Mouse (Mus musculus) embryonic facial prominence, embryonic 11.5 days (tissue): ENCODE results near the gene Ms4a3. TPM values are rescaled to one million over a fixed set of nuclear protein-coding genes. Genes with fewer than 3 reads are reported as not detected.

Experiments used
- ATAC-seq: fragments of 200-750 bp; cut with Nextera tagmentation; replicated peaks from 2 replicates; pipeline ENCODE4 v1.8.0; 2017; ENCODE audit warnings: low read depth; ENCODE audit not compliant: insufficient number of reproducible peaks, low FRiP score, low TSS enrichment
- DNase-seq: peaks from one replicate; pipeline ENCODE4 v3.0.0-alpha.2; 2015; ENCODE audit warnings: low spot score
- H3K27ac ChIP-seq: fragments of 300-500 bp; sonication (generic); replicated peaks from 2 replicates; pipeline ENCODE4 v1.5.1; 2014; ENCODE audit warnings: mild to moderate bottlenecking, low read depth, low read length, control low read depth
- H3K27me3 ChIP-seq: fragments of 300-500 bp; sonication (generic); 2 replicates; pipeline ENCODE4 v1.6.1; 2014; ENCODE audit warnings: mild to moderate bottlenecking, low read length, moderate library complexity, mixed read lengths; ENCODE audit not compliant: control insufficient read depth, insufficient read depth
- H3K36me3 ChIP-seq: fragments of 300-500 bp; sonication (generic); replicated peaks from 2 replicates; pipeline ENCODE4 v1.6.1; 2014; ENCODE audit warnings: low read depth, mild to moderate bottlenecking, low read length, moderate library complexity, mixed read lengths; ENCODE audit not compliant: control insufficient read depth, insufficient read depth
- H3K4me1 ChIP-seq: fragments of 300-500 bp; sonication (generic); 2 replicates; pipeline ENCODE4 v1.6.1; 2014; ENCODE audit warnings: low read length, mixed read lengths; ENCODE audit not compliant: control insufficient read depth, insufficient read depth
- H3K4me2 ChIP-seq: fragments of 300-500 bp; sonication (generic); 2 replicates; pipeline ENCODE4 v1.6.1; 2014; ENCODE audit warnings: low read depth, mild to moderate bottlenecking, control low read depth, low read length, moderate library complexity
- H3K4me3 ChIP-seq: fragments of 300-500 bp; sonication (generic); 2 replicates; pipeline ENCODE4 v1.5.1; 2014; ENCODE audit warnings: low read depth, low read length, control low read depth
- H3K9ac ChIP-seq: fragments of 300-500 bp; sonication (generic); replicated peaks from 2 replicates; pipeline ENCODE4 v1.6.1; 2014; ENCODE audit warnings: mild to moderate bottlenecking, control low read depth, low read length
- H3K9me3 ChIP-seq: fragments of 300-500 bp; sonication (generic); replicated peaks from 2 replicates; pipeline ENCODE4 v1.6.1; 2016; ENCODE audit warnings: mild to moderate bottlenecking, low read length, inconsistent platforms, mixed read lengths; ENCODE audit not compliant: control insufficient read depth
- WGBS: fragments of 180-500 bp; shearing (Covaris S2); extraction: QIAGEN DNeasy Blood & Tissue Kit; methylation state at CpG from one replicate; pipeline ENCODE4 v1.1.7; 2014; 5-methylcytosine and 5-hydroxymethylcytosine counted together
- polyA plus RNA-seq: library from polyadenylated mRNA; unstranded; fragments of >200 nt; fragmentation: Nextera tagmentation; extraction: Ambion mirVana; gene quantifications from 2 replicates; pipeline ENCODE4 v1.2.1, GENCODE M21; 2014

Gene Ms4a3
- polyA plus RNA-seq, 1 experiment from 2014 or later, result 0.36 TPM

DNA sequence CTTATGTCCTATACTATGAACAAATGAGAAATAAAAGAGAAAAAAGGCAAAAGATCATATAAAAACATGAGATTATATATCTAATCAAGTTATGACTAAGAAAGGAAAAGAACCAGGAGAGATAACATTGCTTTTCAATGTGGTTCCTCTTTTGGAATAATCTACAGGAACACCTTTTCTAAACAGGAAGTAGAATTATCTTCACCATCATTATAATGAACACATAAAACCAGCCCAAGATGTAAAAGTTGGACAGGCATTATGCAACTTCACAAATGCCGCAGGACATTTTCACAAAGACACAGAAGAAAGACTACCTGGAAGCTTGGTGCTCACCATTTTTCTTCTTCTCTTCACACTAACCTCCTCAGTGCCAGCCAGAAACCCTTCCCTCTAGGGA is 27.6 kb downstream of the Ms4a3 start:
- H3K4me1 ChIP-seq, result no peaks in the 10 kb centered on the region
- H3K4me2 ChIP-seq, result no peak overlapping the region
- H3K36me3 ChIP-seq, result no peaks in the 10 kb centered on the region
- no peak overlapping the region for H3K27ac ChIP-seq
- H3K27me3 ChIP-seq, result no peaks in the 10 kb centered on the region
- DNase-seq (no peak), ATAC-seq (no peak)
- no peaks in the 10 kb centered on the region for H3K9me3 ChIP-seq
- WGBS, result 91% methylated on average over 1 of the region's 1 CpGs
- no peak overlapping the region for H3K9ac ChIP-seq
- no peak overlapping the region for H3K4me3 ChIP-seq

DNA sequence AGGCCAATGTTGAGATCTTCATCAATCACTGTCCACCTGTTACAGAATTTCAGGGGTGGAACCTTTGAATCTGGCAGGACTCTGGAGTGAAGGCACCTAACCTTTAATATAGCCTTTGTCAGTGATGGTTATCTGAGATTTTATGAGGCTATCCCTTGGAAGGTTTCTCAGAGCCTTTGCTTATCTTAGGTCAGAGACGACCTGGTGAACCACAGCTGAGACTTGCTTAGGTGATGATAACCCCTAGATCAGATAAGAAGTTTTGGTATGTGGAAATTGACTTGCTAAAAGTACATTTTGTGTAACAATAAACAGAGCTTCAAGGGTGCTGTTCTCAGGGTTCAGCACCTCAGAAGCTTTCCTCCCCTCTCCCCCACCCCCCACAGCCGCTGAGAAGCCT is 28.4 kb downstream of the Ms4a3 start:
- no peak overlapping the region for H3K4me2 ChIP-seq
- no peaks in the 10 kb centered on the region for H3K9me3 ChIP-seq
- ATAC-seq (no peak), DNase-seq (no peak)
- H3K36me3 ChIP-seq, result no peaks in the 10 kb centered on the region
- H3K9ac ChIP-seq, result no peak overlapping the region
- H3K27ac ChIP-seq, result no peak overlapping the region
- H3K4me3 ChIP-seq, result no peak overlapping the region
- H3K4me1 ChIP-seq, result no peaks in the 10 kb centered on the region
- no peaks in the 10 kb centered on the region for H3K27me3 ChIP-seq
- 67% methylated on average over 2 of the region's 2 CpGs for WGBS

DNA sequence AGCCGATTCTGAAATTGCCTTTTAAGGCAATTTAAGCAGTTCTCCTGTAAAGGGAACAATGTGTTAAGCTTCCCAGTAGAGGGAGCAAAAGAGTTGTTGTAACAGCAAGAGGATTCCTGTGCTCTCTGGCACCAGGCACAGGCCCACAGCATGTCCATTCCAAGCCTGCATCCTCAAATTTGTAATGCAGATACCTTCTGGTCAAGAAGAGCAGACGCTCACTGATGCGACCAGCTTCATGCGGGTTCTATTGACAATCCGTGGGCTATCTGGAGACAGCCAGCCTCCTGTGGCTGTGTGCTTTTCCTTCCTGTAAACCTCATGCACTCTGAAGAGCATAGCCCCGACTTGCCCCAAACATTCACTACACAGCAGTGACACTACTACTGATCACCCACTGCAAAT is 29.1 kb downstream of the Ms4a3 start:
- ATAC-seq (no peak), DNase-seq (peak; percentile 67)
- Histone ChIP-seq H3K9me3 (no peaks in the 10 kb centered on the region), H3K4me3 (no peak overlapping the region), H3K4me2 (no peak overlapping the region), H3K4me1 (no peaks in the 10 kb centered on the region), H3K27me3 (no peaks in the 10 kb centered on the region), H3K9ac (no peak overlapping the region), H3K36me3 (no peaks in the 10 kb centered on the region), H3K27ac (no peak overlapping the region)
- WGBS, result 28% methylated on average over 6 of the region's 6 CpGs

DNA sequence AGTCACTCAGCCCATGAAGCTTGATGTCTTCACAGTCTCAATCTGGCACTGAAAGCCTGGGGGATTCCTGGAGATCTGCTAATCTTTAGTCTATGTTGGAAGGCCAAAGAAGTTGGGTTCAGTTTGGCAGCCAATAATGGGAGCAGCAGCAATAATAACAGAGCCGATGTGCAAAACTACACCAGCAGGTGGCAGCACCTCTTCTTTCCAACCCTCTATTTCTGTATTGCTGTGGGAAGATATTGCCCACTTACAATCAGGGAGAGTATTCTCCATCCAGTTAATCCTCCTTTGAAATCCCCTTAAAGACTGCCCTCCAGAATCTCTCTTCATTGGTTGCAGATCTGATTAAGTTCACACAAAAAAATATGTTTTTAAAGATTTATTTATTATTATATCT is 32.5 kb downstream of the Ms4a3 start:
- ATAC-seq, result no peak
- H3K4me1 ChIP-seq, result no peaks in the 10 kb centered on the region
- DNase-seq, result peak; percentile 62
- H3K4me2 ChIP-seq, result no peak overlapping the region
- H3K36me3 ChIP-seq, result no peaks in the 10 kb centered on the region
- no peak overlapping the region for H3K9ac ChIP-seq
- WGBS, result 24% methylated on average over 1 of the region's 1 CpGs
- no peaks in the 10 kb centered on the region for H3K9me3 ChIP-seq
- no peaks in the 10 kb centered on the region for H3K27me3 ChIP-seq
- no peak overlapping the region for H3K4me3 ChIP-seq
- no peak overlapping the region for H3K27ac ChIP-seq

DNA sequence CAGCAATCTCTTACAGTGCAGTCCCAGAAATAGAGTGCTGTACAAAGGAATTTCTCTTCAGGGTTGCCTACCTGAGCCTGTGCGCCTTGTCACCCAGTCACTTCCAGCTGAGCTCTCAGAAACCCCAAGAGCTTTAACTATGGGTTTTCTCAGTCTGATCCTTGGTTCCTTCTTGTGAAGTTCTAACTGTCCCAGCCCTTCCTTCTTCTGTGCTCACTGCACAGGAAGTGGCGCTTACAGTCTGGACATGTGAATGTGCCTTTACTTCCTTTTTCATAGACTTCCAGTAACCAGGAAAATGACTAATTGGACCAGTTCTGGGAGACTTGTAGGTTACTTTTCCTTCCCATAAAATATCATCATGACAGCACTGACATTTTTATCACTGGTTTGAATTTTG is 36.0 kb downstream of the Ms4a3 start, which contains the start of gene Ms4a6d:
Gene Ms4a6d, minus strand, starts transcription at position 247 of the 400 bp plus-strand sequence.
- Histone ChIP-seq H3K9me3 (no peaks in the 10 kb centered on the region), H3K4me2 (no peak within 1 kb of the TSS), H3K4me3 (no peak within 1 kb of the TSS), H3K9ac (no peak within 1 kb of the TSS), H3K36me3 (no peaks in the 10 kb centered on the region), H3K27me3 (no peaks in the 10 kb centered on the region), H3K4me1 (no peaks in the 10 kb centered on the region), H3K27ac (no peak within 1 kb of the TSS)
- ATAC-seq (no peak), DNase-seq (no peak)
- WGBS, result 91% methylated on average over 2 of the region's 2 CpGs

DNA sequence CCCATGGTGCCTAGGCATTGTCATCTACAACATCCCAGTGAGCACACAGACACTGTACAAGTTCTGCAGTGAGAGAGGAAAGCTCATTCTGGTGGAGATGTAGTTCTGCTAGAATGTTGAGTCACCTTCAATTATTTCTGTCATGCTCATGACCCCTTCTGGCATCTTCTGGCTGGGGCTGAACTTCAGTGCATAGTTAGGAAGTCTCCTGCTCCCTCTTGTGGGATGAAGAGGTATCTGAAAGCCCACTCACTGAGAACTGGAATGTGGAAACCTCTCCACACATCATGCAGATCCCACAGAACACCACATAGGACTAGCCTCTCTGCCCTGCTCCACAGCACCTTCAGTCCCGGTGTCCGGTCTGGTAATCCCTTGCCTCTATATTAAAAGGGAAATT is 38.6 kb downstream of the Ms4a3 start:
- no peak for ATAC-seq
- no peak overlapping the region for H3K4me2 ChIP-seq
- H3K9me3 ChIP-seq, result no peaks in the 10 kb centered on the region
- no peaks in the 10 kb centered on the region for H3K4me1 ChIP-seq
- 89% methylated on average over 2 of the region's 2 CpGs for WGBS
- no peaks in the 10 kb centered on the region for H3K36me3 ChIP-seq
- H3K27me3 ChIP-seq, result no peaks in the 10 kb centered on the region
- H3K27ac ChIP-seq, result no peak overlapping the region
- peak; percentile 6 for DNase-seq
- H3K4me3 ChIP-seq, result no peak overlapping the region
- no peak overlapping the region for H3K9ac ChIP-seq

DNA sequence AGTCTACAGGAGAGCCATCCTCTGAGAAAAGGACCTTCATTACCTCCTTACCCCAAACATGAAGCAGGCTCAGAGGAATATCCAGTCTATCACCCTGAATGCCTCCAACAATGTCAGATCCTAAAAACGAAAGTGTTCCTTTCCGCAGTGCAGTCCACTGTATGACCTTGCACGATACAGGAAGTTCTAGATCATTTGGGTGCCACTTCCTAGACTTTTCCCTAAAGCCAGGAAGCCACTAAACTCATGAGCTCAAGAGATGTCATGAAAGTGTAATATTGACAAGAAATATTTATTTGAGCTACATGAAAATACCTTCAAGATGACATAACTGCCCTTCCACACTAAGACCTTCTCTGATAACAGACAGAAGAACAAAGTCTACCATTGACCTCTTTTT is 39.3 kb downstream of the Ms4a3 start:
- H3K9me3 ChIP-seq, result no peaks in the 10 kb centered on the region
- no peak overlapping the region for H3K4me2 ChIP-seq
- H3K27me3 ChIP-seq, result no peaks in the 10 kb centered on the region
- ATAC-seq, result no peak
- 94% methylated on average over 3 of the region's 3 CpGs for WGBS
- no peak for DNase-seq
- no peak overlapping the region for H3K9ac ChIP-seq
- no peaks in the 10 kb centered on the region for H3K4me1 ChIP-seq
- no peak overlapping the region for H3K27ac ChIP-seq
- H3K36me3 ChIP-seq, result no peaks in the 10 kb centered on the region
- H3K4me3 ChIP-seq, result no peak overlapping the region

DNA sequence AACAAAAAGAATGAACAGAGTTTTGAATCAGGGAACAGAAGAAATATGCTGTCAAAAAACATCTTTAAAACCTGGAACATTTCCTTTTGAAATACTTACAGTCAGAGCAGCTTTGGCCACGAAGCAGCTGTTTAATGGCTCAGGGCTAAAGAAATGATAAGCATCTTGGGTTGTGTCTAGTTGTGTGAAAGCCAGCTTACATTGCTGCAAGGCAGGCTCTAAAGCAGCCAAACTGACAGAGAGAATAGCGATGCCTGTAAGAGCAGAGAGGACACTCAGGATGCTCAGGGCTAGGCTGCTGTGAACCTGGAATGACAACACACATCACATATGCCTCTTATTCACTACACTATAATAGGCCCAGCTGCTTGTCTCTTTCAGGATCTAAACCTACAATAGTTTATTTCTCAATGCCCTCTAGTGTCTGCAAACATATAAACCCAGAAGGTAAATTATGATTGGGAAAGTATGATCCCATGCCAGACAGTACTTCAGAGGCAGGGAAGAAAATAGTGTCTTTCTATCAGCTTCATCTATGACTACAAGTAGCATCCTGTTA is 50.7 kb downstream of the Ms4a3 start:
- Histone ChIP-seq H3K27ac (no peak overlapping the region), H3K4me2 (no peak overlapping the region), H3K9me3 (no peaks in the 10 kb centered on the region), H3K9ac (no peak overlapping the region), H3K4me3 (no peak overlapping the region), H3K36me3 (no peaks in the 10 kb centered on the region), H3K27me3 (no peaks in the 10 kb centered on the region), H3K4me1 (no peaks in the 10 kb centered on the region)
- no peak for DNase-seq
- 67% methylated on average over 2 of the region's 2 CpGs for WGBS
- no peak for ATAC-seq
